Mouse (Mus musculus): ENCODE data around the gene Gtpbp1. TPM values are rescaled to one million over a fixed set of nuclear protein-coding genes. Genes with fewer than 3 reads are reported as not detected.
A peak's percentile ranks its signal among the peaks of the same experiment; 100 is the strongest.

Gene Gtpbp1
- polyA plus RNA-seq, 1 experiment: 37.3 TPM

GRCm38 (mm10) chr15:79683707-79684465 is 6.8 kb upstream of the Gtpbp1 start:
- WGBS: 54% methylated on average over 19 of the region's 19 CpGs
- DNase-seq: no peak
- peaks cover 26% of the 10 kb centered on the region for H3K4me1 ChIP-seq (ENCODE audit: control insufficient read depth, insufficient read depth, low read length)
- TF ChIP-seq POLR2A (IDR thresholded peaks at IDR 0.05; ENCODE audit: borderline replicate concordance, extremely low read depth, low read depth, low read length) (no peak), CTCF (IDR thresholded peaks at IDR 0.05; ENCODE audit: insufficient read depth, low read length) (no peak)
- no peak overlapping the region for H3K4me3 ChIP-seq (replicated peaks; ENCODE audit: extremely low read depth, low read depth, low read length)

DNA sequence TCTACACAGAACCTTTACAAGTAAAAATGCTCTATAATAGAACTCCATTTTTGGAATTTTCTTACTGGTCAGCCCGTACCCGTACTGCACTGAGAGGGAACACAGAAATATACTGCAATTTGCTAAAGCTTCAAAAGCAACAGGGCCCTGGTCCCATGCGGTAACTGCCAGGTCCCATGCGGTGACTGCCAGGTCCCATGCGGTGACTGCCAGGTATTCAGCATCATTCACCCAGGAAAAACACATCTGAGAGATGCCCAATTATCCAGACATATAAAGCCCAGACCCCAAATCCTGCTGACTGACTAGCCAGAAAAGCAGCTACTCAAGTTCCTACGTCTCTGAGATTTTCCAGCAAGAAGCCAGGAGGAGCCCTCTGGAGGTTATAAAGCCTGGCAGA is 6.0 kb upstream of the Gtpbp1 start:
- WGBS: 69% methylated on average over 6 of the region's 6 CpGs
- no peak overlapping the region for H3K4me3 ChIP-seq (replicated peaks; ENCODE audit: extremely low read depth, low read depth, low read length)
- DNase-seq: no peak
- H3K4me1 ChIP-seq (ENCODE audit: control insufficient read depth, insufficient read depth, low read length): peaks cover 26% of the 10 kb centered on the region
- TF ChIP-seq POLR2A (IDR thresholded peaks at IDR 0.05; ENCODE audit: borderline replicate concordance, extremely low read depth, low read depth, low read length) (no peak), CTCF (IDR thresholded peaks at IDR 0.05; ENCODE audit: insufficient read depth, low read length) (no peak)

DNA sequence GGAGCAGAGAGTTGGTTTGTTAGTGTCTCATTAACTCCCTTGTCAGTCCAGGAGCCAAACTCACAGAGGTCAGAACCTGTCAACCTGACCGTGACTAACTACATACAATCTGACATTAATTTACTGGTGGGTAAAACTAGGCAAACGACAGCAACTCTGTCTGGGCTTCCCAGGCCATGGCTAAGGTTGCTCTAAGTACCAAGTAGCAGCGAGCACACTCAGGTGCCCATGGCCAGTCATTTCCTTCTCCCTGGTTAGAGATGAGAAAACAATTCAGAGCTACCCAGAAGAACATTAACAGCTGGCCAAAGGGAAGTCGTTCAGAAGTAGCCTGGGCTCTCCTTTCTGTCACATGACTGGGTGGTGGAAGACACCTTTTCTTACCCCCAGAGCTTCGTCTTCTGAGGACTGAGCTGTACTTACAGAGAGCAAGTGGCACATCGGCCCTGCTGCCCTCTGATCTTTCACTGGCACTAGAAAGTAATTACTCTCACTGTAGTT is 5.5 kb upstream of the Gtpbp1 start:
- peaks cover 29% of the 10 kb centered on the region for H3K4me1 ChIP-seq (ENCODE audit: control insufficient read depth, insufficient read depth, low read length)
- 24% methylated on average over 6 of the region's 6 CpGs for WGBS
- TF ChIP-seq POLR2A (IDR thresholded peaks at IDR 0.05; ENCODE audit: borderline replicate concordance, extremely low read depth, low read depth, low read length): no peak
- TF ChIP-seq CTCF (IDR thresholded peaks at IDR 0.05; ENCODE audit: insufficient read depth, low read length): no peak
- H3K4me3 ChIP-seq (replicated peaks; ENCODE audit: extremely low read depth, low read depth, low read length): no peak overlapping the region
- no peak for DNase-seq

- no peak for DNase-seq
- Histone ChIP-seq H3K4me3 (replicated peaks; ENCODE audit: extremely low read depth, low read depth, low read length) (peak overlapping the region; percentile 3), H3K4me1 (ENCODE audit: control insufficient read depth, insufficient read depth, low read length) (peaks cover 29% of the 10 kb centered on the region)
- whole genome bisulfite sequencing: 11% methylated on average over 15 of the region's 15 CpGs
- no peak for TF ChIP-seq POLR2A (IDR thresholded peaks at IDR 0.05; ENCODE audit: borderline replicate concordance, extremely low read depth, low read depth, low read length)
- no peak for TF ChIP-seq CTCF (IDR thresholded peaks at IDR 0.05; ENCODE audit: insufficient read depth, low read length)
These were observed 4.4 kb upstream of the Gtpbp1 start for GRCm38 (mm10) chr15:79686046-79686869.

- H3K4me3 ChIP-seq (replicated peaks; ENCODE audit: extremely low read depth, low read depth, low read length): peak overlapping the region; percentile 86
- no peak for TF ChIP-seq POLR2A (IDR thresholded peaks at IDR 0.05; ENCODE audit: borderline replicate concordance, extremely low read depth, low read depth, low read length)
- TF ChIP-seq CTCF (IDR thresholded peaks at IDR 0.05; ENCODE audit: insufficient read depth, low read length): no peak
- DNase-seq: no peak
- peaks cover 35% of the 10 kb centered on the region for H3K4me1 ChIP-seq (ENCODE audit: control insufficient read depth, insufficient read depth, low read length)
- WGBS: under 1% methylated on average over 33 of the region's 33 CpGs
These were observed 3.5 kb upstream of the Gtpbp1 start for GRCm38 (mm10) chr15:79687175-79687574.

DNA sequence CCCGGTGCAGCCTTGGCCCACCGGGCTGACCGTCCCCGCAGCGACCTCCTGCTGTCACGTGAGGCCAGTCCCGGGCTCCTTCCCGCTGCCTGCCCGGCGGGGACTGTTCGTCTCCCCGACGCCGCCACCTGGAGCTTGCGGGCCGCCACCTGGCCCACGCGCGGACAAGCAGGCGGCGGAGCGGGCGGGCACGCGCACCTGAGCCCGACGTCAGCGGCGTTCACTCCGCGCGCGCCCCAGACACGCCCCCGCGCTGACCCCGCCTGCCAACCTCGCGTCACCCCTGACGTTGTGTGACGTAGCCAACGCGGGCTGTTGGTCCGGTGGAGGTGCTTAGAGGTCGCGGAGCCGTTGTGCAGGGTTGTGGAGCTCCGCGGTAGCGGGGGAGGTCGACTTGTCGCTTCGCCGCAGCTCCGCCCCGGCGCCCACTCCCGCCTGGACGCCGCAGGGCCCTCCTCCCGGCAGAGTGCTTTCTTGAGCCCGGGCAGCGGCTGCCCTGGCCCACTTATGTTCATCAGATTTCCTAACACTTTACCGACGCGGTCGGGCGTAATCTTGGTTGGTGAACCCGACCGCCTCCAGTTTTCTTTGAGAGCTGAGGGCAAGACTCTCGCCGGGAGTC is 2.9 kb upstream of the Gtpbp1 start, which contains the start of gene Josd1:
TSS of gene Josd1 (minus strand) at position 274 of the 622 bp plus-strand sequence.
- WGBS: under 1% methylated on average over 72 of the region's 72 CpGs
- H3K4me1 ChIP-seq (ENCODE audit: control insufficient read depth, insufficient read depth, low read length): peaks cover 35% of the 10 kb centered on the region

GRCm38 (mm10) chr15:79688268-79688956 is 2.2 kb upstream of the Gtpbp1 start:
- Histone ChIP-seq H3K4me3 (replicated peaks; ENCODE audit: extremely low read depth, low read depth, low read length) (peak overlapping the region; percentile 86), H3K4me1 (ENCODE audit: control insufficient read depth, insufficient read depth, low read length) (peaks cover 32% of the 10 kb centered on the region)
- TF ChIP-seq CTCF (IDR thresholded peaks at IDR 0.05; ENCODE audit: insufficient read depth, low read length): no peak
- TF ChIP-seq POLR2A (IDR thresholded peaks at IDR 0.05; ENCODE audit: borderline replicate concordance, extremely low read depth, low read depth, low read length): no peak
- 6% methylated on average over 8 of the region's 8 CpGs for WGBS
- no peak for DNase-seq

More for the DNA sequence above, 2.9 kb upstream of the Gtpbp1 start, which contains the start of gene Josd1:
- DNase-seq: peak; percentile 99
- H3K4me3 ChIP-seq (replicated peaks; ENCODE audit: extremely low read depth, low read depth, low read length): peak within 1 kb of the TSS; percentile 86
- TF ChIP-seq CTCF (IDR thresholded peaks at IDR 0.05; ENCODE audit: insufficient read depth, low read length): no peak
- peak; percentile 91; the same call in 1 of the 2 replicates for TF ChIP-seq POLR2A (IDR thresholded peaks at IDR 0.05; ENCODE audit: borderline replicate concordance, extremely low read depth, low read depth, low read length)

DNA sequence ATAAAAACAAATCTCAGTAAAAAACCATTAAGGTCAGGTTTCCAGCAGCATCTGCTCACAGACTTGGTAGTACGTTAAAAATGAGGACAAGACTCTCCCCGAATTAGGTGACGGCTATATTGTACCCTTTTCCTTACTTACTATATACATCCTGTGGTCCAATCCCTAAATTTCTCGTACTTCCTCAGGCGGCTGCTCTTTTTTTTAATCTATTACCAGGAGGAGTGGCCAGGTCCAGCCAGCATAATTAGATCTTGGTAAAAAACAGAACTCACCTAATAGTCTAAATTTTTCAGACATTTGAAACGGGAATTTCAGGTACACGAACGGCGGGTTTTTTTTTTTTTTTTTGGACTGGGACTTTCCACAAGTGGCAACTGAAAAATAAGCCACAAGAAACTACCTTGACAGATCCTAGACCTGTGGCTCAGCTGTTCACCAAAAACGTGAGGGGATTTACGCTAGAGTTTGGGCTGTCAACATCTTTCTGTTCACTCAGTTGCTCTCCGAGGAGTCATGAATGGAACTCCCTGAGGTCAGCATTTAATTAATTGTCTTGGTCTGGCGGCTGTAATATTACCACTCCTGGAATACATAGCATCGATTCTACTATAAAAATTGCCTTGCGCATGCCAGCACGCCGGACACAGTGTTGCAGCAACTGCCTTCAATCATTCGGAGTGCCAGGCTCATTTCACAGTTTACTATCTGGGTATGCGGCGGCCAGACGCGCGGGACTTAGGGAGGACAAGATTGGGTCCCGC is 801 bp upstream of the Gtpbp1 start:
- DNase-seq: no peak
- Histone ChIP-seq H3K4me1 (ENCODE audit: control insufficient read depth, insufficient read depth, low read length) (peaks cover 34% of the 10 kb centered on the region), H3K4me3 (replicated peaks; ENCODE audit: extremely low read depth, low read depth, low read length) (peak overlapping the region; percentile 26)
- TF ChIP-seq POLR2A (IDR thresholded peaks at IDR 0.05; ENCODE audit: borderline replicate concordance, extremely low read depth, low read depth, low read length) (peak; percentile 18; the same call in 1 of the 2 replicates), CTCF (IDR thresholded peaks at IDR 0.05; ENCODE audit: insufficient read depth, low read length) (no peak)
- WGBS: 6% methylated on average over 24 of the region's 24 CpGs
